Mouse (Mus musculus): ENCODE measurements around the gene Lnx2. TPM values are rescaled to one million over a fixed set of nuclear protein-coding genes. Genes with fewer than 3 reads are reported as not detected.

Gene Lnx2
- polyA plus RNA-seq, 1 experiment from 2014 or later = 5.0 TPM

DNA sequence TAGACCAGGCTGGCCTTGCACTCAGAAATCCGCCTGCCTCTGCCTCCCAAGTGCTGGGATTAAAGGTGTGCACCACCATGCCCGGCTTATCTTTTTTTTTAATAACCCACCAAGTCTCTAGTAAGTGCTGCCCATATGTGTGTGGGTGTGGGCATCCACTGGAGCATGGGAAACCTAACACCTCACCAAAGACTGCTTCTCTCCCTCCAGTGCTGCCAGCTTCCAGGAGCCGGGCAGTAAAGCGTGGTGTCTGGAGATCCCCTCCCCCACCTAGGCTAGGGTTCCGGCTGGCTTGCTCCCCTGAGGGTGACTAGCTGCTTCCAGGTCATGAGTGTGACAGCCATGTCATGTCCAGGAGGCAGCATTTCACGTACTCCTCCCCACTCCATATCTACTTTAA, 25.9 kb upstream of the Lnx2 start:
- Histone ChIP-seq H3K4me2 (replicated peaks) (no peak overlapping the region), H3K9ac (no peak overlapping the region), H3K9me3 (ENCODE audit: control insufficient read depth, low read length) (no peaks in the 10 kb centered on the region), H3K27ac (no peak overlapping the region), H3K27me3 (ENCODE audit: control insufficient read depth, insufficient read depth, low read length) (no peaks in the 10 kb centered on the region), H3K4me1 (replicated peaks; ENCODE audit: control insufficient read depth, insufficient read depth, low read length) (no peaks in the 10 kb centered on the region), H3K36me3 (replicated peaks; ENCODE audit: control insufficient read depth, insufficient read depth) (peaks cover 30% of the 10 kb centered on the region; the same call in 1 of the 2 replicates), H3K4me3 (replicated peaks; ENCODE audit: low read length) (no peak overlapping the region)
- DNase-seq (ENCODE audit: low spot score) = no peak
- WGBS = 83% methylated on average over 6 of the region's 6 CpGs
- no peak for ATAC-seq (ENCODE audit: low FRiP score)

DNA sequence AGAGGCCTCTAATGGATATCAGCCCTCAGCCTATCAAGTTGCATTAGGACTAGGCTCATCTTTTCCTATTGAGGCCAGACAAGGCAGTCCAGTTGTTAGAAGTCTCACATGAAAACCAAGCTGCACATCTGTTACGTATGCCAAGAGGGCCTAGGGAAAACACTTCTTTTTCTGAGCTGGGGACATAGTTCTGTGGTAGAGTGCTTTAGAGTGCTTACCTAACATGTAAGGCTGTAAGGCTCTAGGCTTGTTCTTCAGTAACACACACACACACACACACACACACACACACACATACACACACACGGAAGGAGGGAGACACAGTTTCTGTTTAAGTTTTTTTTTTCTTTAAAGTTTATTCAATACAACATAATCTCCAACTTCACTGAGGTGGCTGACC, 23.8 kb upstream of the Lnx2 start:
- Histone ChIP-seq H3K36me3 (replicated peaks; ENCODE audit: control insufficient read depth, insufficient read depth) (peaks cover 10% of the 10 kb centered on the region; the same call in 1 of the 2 replicates), H3K4me3 (replicated peaks; ENCODE audit: low read length) (no peak overlapping the region), H3K27me3 (ENCODE audit: control insufficient read depth, insufficient read depth, low read length) (no peaks in the 10 kb centered on the region), H3K9ac (no peak overlapping the region), H3K27ac (no peak overlapping the region), H3K9me3 (ENCODE audit: control insufficient read depth, low read length) (no peaks in the 10 kb centered on the region), H3K4me1 (replicated peaks; ENCODE audit: control insufficient read depth, insufficient read depth, low read length) (no peaks in the 10 kb centered on the region), H3K4me2 (replicated peaks) (no peak overlapping the region)
- DNase-seq (ENCODE audit: low spot score) (no peak), ATAC-seq (ENCODE audit: low FRiP score) (no peak)
- 97% methylated on average over 2 of the region's 2 CpGs for whole genome bisulfite sequencing

DNA sequence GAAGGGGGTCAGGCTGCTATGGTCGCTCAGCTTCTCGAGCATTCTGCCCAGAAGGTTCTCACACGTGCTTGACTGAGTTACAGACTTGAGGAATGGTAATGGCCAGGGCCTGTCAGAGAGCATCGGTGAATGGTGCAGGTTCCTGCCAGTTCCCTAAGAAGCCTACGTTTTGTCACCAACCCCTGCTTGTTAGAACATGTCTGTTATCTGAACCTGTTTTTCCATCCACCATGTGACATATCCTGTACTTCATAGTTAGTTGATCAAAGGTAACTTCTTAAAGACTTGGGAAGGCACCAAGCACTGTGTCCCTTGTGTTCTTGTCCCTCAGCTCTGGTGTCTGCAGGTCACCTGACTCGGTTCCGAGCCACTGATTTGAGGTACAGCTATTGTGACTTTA, 22.3 kb upstream of the Lnx2 start:
- Histone ChIP-seq H3K27me3 (ENCODE audit: control insufficient read depth, insufficient read depth, low read length) (no peaks in the 10 kb centered on the region), H3K36me3 (replicated peaks; ENCODE audit: control insufficient read depth, insufficient read depth) (peaks cover 10% of the 10 kb centered on the region; the same call in 1 of the 2 replicates), H3K9me3 (ENCODE audit: control insufficient read depth, low read length) (no peaks in the 10 kb centered on the region), H3K4me3 (replicated peaks; ENCODE audit: low read length) (no peak overlapping the region), H3K27ac (no peak overlapping the region), H3K4me1 (replicated peaks; ENCODE audit: control insufficient read depth, insufficient read depth, low read length) (no peaks in the 10 kb centered on the region), H3K4me2 (replicated peaks) (no peak overlapping the region), H3K9ac (no peak overlapping the region)
- WGBS = 90% methylated on average over 7 of the region's 7 CpGs
- ATAC-seq (ENCODE audit: low FRiP score) (no peak), DNase-seq (ENCODE audit: low spot score) (no peak)

DNA sequence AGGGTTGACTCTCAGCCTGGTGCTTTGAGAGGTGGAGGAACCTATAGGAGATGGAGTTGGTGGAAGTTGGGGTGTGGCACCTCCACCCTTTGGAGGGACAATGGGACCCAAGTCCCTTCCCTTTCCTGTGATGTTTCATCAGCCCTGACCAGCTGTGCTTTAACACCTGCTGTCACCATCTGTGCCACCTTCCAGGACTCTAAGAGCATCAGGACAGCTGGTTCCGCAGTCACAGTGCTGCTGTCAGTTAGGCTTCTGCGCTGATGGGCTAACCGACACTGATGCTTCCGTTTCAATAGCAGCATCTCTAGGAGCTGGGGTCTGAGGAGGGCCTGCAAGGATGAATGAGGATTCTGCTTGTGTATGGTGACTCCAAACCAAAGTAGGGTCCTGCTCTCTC, 20.2 kb upstream of the Lnx2 start:
- Histone ChIP-seq H3K36me3 (replicated peaks; ENCODE audit: control insufficient read depth, insufficient read depth) (peaks cover 6% of the 10 kb centered on the region; the same call in 1 of the 2 replicates), H3K9me3 (ENCODE audit: control insufficient read depth, low read length) (no peaks in the 10 kb centered on the region), H3K4me2 (replicated peaks) (no peak overlapping the region), H3K4me1 (replicated peaks; ENCODE audit: control insufficient read depth, insufficient read depth, low read length) (no peaks in the 10 kb centered on the region), H3K4me3 (replicated peaks; ENCODE audit: low read length) (no peak overlapping the region), H3K27me3 (ENCODE audit: control insufficient read depth, insufficient read depth, low read length) (no peaks in the 10 kb centered on the region), H3K9ac (no peak overlapping the region), H3K27ac (no peak overlapping the region)
- ATAC-seq (ENCODE audit: low FRiP score) (no peak), DNase-seq (ENCODE audit: low spot score) (no peak)
- WGBS = 95% methylated on average over 4 of the region's 4 CpGs

DNA sequence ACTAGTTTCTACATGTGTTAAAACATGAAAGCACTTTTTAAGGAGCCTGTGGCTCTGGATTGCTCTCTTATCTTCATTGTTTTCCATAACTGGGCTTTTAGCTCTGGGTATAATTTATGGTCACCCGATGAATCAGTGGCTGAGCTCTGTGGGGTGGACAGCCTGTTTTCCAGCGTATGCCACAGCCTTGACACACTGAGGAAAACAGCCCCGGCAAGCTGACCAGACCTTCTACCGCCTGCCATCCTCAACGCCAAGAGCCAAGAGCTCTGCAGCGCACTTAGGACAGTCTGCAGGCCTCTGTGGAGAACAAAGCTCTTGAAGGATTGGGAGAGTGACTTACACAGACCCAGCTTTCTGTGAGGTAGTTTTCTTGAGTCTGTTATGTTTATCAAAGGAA, 17.9 kb upstream of the Lnx2 start:
- Histone ChIP-seq H3K36me3 (replicated peaks; ENCODE audit: control insufficient read depth, insufficient read depth) (no peaks in the 10 kb centered on the region; the same call in 1 of the 2 replicates), H3K4me2 (replicated peaks) (no peak overlapping the region), H3K9me3 (ENCODE audit: control insufficient read depth, low read length) (no peaks in the 10 kb centered on the region), H3K9ac (no peak overlapping the region), H3K4me1 (replicated peaks; ENCODE audit: control insufficient read depth, insufficient read depth, low read length) (no peaks in the 10 kb centered on the region), H3K27ac (no peak overlapping the region), H3K4me3 (replicated peaks; ENCODE audit: low read length) (no peak overlapping the region), H3K27me3 (ENCODE audit: control insufficient read depth, insufficient read depth, low read length) (no peaks in the 10 kb centered on the region)
- WGBS = 97% methylated on average over 6 of the region's 6 CpGs
- DNase-seq (ENCODE audit: low spot score) (no peak), ATAC-seq (ENCODE audit: low FRiP score) (no peak)

DNA sequence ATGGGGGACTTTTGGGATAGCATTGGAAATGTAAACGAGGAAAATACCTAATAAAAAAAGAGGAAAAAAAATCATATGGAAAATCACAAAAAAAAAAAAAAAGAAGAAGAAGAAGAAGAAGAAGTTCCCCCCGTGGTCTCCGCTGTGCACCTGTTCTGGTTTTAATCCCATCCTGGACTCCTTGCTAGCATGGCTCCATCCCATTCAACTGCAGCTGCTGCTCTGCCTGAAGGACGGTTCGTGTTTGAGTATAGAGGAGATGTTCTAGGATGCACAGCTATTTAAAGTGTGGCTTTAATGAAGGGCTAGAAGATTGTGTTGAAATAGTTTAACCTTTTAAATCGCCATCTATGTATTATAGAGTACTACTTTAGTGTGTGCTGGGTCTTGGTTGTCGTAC, 16.1 kb upstream of the Lnx2 start:
- Histone ChIP-seq H3K4me1 (replicated peaks; ENCODE audit: control insufficient read depth, insufficient read depth, low read length) (no peaks in the 10 kb centered on the region), H3K9ac (no peak overlapping the region), H3K4me2 (replicated peaks) (no peak overlapping the region), H3K36me3 (replicated peaks; ENCODE audit: control insufficient read depth, insufficient read depth) (peaks cover 2% of the 10 kb centered on the region; the same call in 1 of the 2 replicates), H3K27ac (no peak overlapping the region), H3K9me3 (ENCODE audit: control insufficient read depth, low read length) (no peaks in the 10 kb centered on the region), H3K27me3 (ENCODE audit: control insufficient read depth, insufficient read depth, low read length) (no peaks in the 10 kb centered on the region), H3K4me3 (replicated peaks; ENCODE audit: low read length) (no peak overlapping the region)
- ATAC-seq (ENCODE audit: low FRiP score) = no peak
- no peak for DNase-seq (ENCODE audit: low spot score)
- 95% methylated on average over 7 of the region's 7 CpGs for WGBS

DNA sequence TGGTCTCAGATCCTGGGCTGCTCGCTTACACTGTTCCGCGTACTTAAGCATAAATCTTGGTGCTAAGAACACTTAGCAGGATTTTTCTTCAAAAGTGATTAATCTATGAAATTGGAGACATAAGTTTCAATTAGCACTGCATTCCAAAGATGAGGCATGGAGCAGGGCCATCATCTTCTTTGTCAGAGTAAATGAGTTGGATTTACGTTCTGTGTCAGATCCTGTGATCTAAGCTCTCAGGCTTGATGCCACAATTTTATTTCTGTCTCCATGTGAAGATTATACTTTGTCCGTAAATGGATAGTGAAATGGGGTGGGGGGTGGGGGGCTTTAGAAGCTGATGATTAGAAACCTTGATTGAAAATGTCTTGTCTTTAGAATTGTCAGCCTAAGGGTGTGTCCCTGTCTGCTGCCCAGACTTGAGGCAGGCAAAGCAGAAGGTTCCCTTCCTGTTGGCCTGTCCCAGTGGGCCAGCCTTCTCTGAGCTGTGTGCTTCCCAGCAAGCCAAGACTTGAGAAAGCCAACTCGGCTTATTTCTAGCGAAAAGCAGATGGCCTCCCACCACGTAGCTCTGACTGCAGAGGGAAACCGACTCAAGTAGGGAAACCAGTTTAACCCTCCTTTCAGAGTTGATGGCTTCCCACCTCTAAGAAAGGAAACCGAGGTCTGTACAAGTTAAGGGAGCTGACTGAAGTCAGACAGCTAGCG, 14.0 kb upstream of the Lnx2 start:
- no peak overlapping the region for H3K27ac ChIP-seq
- no peaks in the 10 kb centered on the region for H3K27me3 ChIP-seq (ENCODE audit: control insufficient read depth, insufficient read depth, low read length)
- no peaks in the 10 kb centered on the region for H3K9me3 ChIP-seq (ENCODE audit: control insufficient read depth, low read length)
- 82% methylated on average over 11 of the region's 11 CpGs for WGBS
- H3K36me3 ChIP-seq (replicated peaks; ENCODE audit: control insufficient read depth, insufficient read depth) = peaks cover 2% of the 10 kb centered on the region
- H3K4me1 ChIP-seq (replicated peaks; ENCODE audit: control insufficient read depth, insufficient read depth, low read length) = no peaks in the 10 kb centered on the region
- no peak overlapping the region for H3K4me3 ChIP-seq (replicated peaks; ENCODE audit: low read length)
- H3K9ac ChIP-seq = no peak overlapping the region
- ATAC-seq (ENCODE audit: low FRiP score) = no peak
- no peak for DNase-seq (ENCODE audit: low spot score)
- H3K4me2 ChIP-seq (replicated peaks) = no peak overlapping the region

DNA sequence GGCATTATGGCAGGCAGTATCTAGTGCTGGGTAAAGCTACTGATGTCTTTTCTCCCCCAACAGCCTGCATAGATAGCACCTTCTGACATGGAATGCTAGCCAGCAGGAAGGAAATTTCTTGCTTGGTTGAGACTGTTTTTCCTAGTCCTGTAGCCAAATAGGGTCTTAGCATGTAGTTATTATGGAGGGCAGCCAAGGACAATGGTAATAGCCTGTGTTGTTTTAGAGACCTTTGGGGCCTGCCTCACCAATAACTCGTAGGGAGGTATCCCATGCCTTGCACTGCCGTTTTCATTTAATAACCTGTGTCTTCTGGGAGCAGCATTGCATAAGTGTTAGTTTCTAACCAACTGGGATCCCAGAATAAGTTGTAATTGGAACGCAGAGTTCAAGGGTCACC, 13.4 kb upstream of the Lnx2 start:
- no peak overlapping the region for H3K27ac ChIP-seq
- H3K27me3 ChIP-seq (ENCODE audit: control insufficient read depth, insufficient read depth, low read length) = no peaks in the 10 kb centered on the region
- H3K4me2 ChIP-seq (replicated peaks) = no peak overlapping the region
- 66% methylated on average over 3 of the region's 3 CpGs for WGBS
- ATAC-seq (ENCODE audit: low FRiP score) = no peak
- no peaks in the 10 kb centered on the region for H3K9me3 ChIP-seq (ENCODE audit: control insufficient read depth, low read length)
- H3K4me1 ChIP-seq (replicated peaks; ENCODE audit: control insufficient read depth, insufficient read depth, low read length) = no peaks in the 10 kb centered on the region
- H3K36me3 ChIP-seq (replicated peaks; ENCODE audit: control insufficient read depth, insufficient read depth) = peaks cover 2% of the 10 kb centered on the region
- no peak overlapping the region for H3K4me3 ChIP-seq (replicated peaks; ENCODE audit: low read length)
- no peak for DNase-seq (ENCODE audit: low spot score)
- H3K9ac ChIP-seq = no peak overlapping the region

DNA sequence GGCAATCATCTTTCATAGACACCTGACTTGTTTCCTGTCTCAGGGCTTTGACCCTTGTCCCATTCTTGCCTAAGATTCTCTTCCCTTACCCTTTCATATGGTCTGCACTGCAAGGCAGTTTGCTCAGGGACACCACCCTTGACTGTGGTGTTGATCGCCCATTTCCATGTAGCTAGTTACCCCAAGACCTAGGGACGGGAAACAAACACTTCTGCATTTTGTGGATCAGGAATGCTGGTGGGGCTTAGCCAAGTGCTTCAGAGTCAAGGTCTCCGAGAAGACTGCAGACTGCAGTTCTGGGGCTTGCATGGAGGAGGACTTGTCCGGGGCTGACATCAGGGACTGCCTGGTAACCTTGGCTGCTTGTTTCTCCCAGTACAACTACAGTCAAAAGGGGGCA, 10.4 kb upstream of the Lnx2 start:
- no peak overlapping the region for H3K9ac ChIP-seq
- no peak overlapping the region for H3K4me2 ChIP-seq (replicated peaks)
- DNase-seq (ENCODE audit: low spot score) (no peak), ATAC-seq (ENCODE audit: low FRiP score) (no peak)
- no peaks in the 10 kb centered on the region for H3K4me1 ChIP-seq (replicated peaks; ENCODE audit: control insufficient read depth, insufficient read depth, low read length)
- H3K36me3 ChIP-seq (replicated peaks; ENCODE audit: control insufficient read depth, insufficient read depth) = peaks cover 2% of the 10 kb centered on the region
- H3K27me3 ChIP-seq (ENCODE audit: control insufficient read depth, insufficient read depth, low read length) = no peaks in the 10 kb centered on the region
- WGBS = over 99% methylated on average over 4 of the region's 4 CpGs
- H3K27ac ChIP-seq = no peak overlapping the region
- no peaks in the 10 kb centered on the region for H3K9me3 ChIP-seq (ENCODE audit: control insufficient read depth, low read length)
- no peak overlapping the region for H3K4me3 ChIP-seq (replicated peaks; ENCODE audit: low read length)

All from hindbrain, embryonic 14.5 days (tissue).